Mouse (Mus musculus) stomach, embryonic 15.5 days (tissue): ENCODE measurements around the gene Galnt17. TPM values are rescaled to one million over a fixed set of nuclear protein-coding genes. Genes with fewer than 3 reads are reported as not detected.

Experiments
- ATAC-seq: fragments of 200-750 bp; cut with Nextera tagmentation; 2 replicates; pipeline ENCODE4 v1.8.0; 2017; ENCODE audit warnings: low read depth, moderate number of reproducible peaks, moderate TSS enrichment; ENCODE audit not compliant: insufficient read depth, low FRiP score
- H3K27ac ChIP-seq: fragments of 300-500 bp; sonication (generic); 2 replicates; pipeline ENCODE4 v1.5.1; 2015; ENCODE audit warnings: mild to moderate bottlenecking, inconsistent platforms
- H3K27me3 ChIP-seq: fragments of 300-500 bp; sonication (generic); replicated peaks from 2 replicates; pipeline ENCODE4 v1.6.1; 2015; ENCODE audit warnings: inconsistent platforms
- H3K36me3 ChIP-seq: fragments of 300-500 bp; sonication (generic); 2 replicates; pipeline ENCODE4 v1.6.1; 2015; ENCODE audit warnings: inconsistent platforms
- H3K4me1 ChIP-seq: fragments of 300-500 bp; sonication (generic); 2 replicates; pipeline ENCODE4 v1.6.1; 2015; ENCODE audit warnings: inconsistent platforms
- H3K4me2 ChIP-seq: fragments of 300-500 bp; sonication (generic); 2 replicates; pipeline ENCODE4 v1.6.1; 2015; ENCODE audit warnings: mild to moderate bottlenecking, inconsistent platforms
- H3K4me3 ChIP-seq: fragments of 300-500 bp; sonication (generic); replicated peaks from 2 replicates; pipeline ENCODE4 v1.5.1; 2015; ENCODE audit warnings: inconsistent platforms
- H3K9ac ChIP-seq: fragments of 300-500 bp; sonication (generic); 2 replicates; pipeline ENCODE4 v1.6.1; 2015; ENCODE audit warnings: inconsistent platforms
- H3K9me3 ChIP-seq: fragments of 300-500 bp; sonication (generic); 2 replicates; pipeline ENCODE4 v1.6.1; 2016; ENCODE audit warnings: inconsistent platforms
- WGBS: fragments of 180-500 bp; shearing (Covaris S2); methylation state at CpG from one replicate; pipeline ENCODE4 v1.1.7; 2015; 5-methylcytosine and 5-hydroxymethylcytosine counted together
- polyA plus RNA-seq: library from polyadenylated mRNA; unstranded; fragments of >200 nt; fragmentation: Nextera tagmentation; extraction: Ambion mirVana; gene quantifications from 2 replicates; pipeline ENCODE4 v1.2.1, GENCODE M21; 2015

Gene Galnt17
- polyA plus RNA-seq, 1 experiment from 2014 or later, result 1.6 TPM

DNA sequence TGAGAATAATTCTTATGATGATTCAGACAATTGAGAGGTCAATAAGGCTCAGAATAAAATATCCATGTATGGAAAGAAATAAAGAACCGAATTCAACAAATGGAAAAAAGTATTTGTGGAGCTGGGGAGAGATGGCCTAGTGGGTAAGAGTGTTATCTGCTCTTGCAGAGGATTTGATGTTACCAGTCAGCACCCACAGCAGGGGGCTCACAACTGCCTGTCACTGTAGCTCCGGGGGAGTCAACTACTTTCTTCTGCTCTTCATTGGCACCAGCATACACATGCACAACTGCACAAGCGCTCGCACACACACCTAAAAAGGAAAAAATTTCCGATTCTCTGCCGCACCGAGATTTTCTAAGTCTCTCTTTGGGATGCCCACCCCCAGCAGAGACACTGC is 130.4 kb downstream of the Galnt17 start:
- WGBS, result 57% methylated on average over 7 of the region's 7 CpGs
- no peaks in the 10 kb centered on the region for H3K27me3 ChIP-seq
- H3K4me2 ChIP-seq, result no peak overlapping the region
- no peaks in the 10 kb centered on the region for H3K36me3 ChIP-seq
- no peak for ATAC-seq
- H3K4me1 ChIP-seq, result no peaks in the 10 kb centered on the region
- no peak overlapping the region for H3K27ac ChIP-seq
- no peak overlapping the region for H3K9ac ChIP-seq
- no peaks in the 10 kb centered on the region for H3K9me3 ChIP-seq
- H3K4me3 ChIP-seq, result no peak overlapping the region

- no peak for ATAC-seq
- Histone ChIP-seq H3K36me3 (no peaks in the 10 kb centered on the region), H3K9me3 (no peaks in the 10 kb centered on the region), H3K4me3 (no peak overlapping the region), H3K9ac (no peak overlapping the region), H3K27ac (no peak overlapping the region), H3K4me2 (no peak overlapping the region), H3K27me3 (no peaks in the 10 kb centered on the region), H3K4me1 (no peaks in the 10 kb centered on the region)
- 40% methylated on average over 2 of the region's 2 CpGs for WGBS
Measured at GRCm38 (mm10) chr5:131177168-131177567, 131.1 kb downstream of the Galnt17 start.

DNA sequence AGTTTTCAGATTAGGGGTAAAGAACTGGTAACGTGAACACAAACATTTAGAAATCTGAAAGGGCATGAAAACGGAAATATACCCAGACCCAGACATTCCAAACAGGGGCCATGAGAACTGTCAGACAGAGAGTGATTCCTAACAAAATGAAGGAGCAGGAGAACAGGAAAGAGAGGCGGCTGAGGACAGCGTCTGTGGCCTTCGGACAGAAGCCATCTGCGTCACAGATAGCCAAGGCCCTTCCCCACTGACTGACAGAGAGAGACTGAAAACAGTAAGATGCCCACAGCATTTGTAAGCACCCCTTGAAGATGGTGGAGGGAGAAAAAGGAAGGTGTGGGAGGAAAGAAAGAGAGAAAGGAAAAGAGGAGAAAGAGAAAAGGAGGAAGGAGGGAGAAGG is 139.1 kb downstream of the Galnt17 start:
- Histone ChIP-seq H3K9ac (no peak overlapping the region), H3K36me3 (no peaks in the 10 kb centered on the region), H3K9me3 (no peaks in the 10 kb centered on the region), H3K27me3 (no peaks in the 10 kb centered on the region), H3K4me3 (no peak overlapping the region), H3K27ac (no peak overlapping the region), H3K4me2 (no peak overlapping the region), H3K4me1 (no peaks in the 10 kb centered on the region)
- ATAC-seq, result no peak
- WGBS, result 62% methylated on average over 6 of the region's 6 CpGs

DNA sequence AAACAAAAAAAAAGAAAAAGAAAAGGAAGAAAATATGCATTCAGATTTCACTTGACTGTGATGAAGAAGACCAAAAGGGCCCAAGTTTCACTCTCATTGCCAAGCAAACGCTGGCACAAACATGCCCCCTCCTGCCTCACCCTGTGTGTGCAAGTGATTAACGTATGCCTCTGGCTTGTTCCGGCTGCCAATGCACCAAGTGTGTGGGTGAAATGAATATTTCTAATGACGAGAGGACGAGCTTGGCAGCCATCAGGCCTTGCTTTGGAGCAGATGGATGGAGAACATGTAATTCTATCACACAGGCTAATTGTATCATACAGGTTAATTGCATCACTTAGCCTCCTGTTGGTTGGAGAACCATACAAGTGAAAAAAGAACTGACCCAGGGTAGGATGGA is 140.9 kb downstream of the Galnt17 start:
- no peak overlapping the region for H3K4me3 ChIP-seq
- WGBS, result 73% methylated on average over 5 of the region's 5 CpGs
- no peaks in the 10 kb centered on the region for H3K4me1 ChIP-seq
- no peak for ATAC-seq
- no peak overlapping the region for H3K27ac ChIP-seq
- H3K4me2 ChIP-seq, result no peak overlapping the region
- no peaks in the 10 kb centered on the region for H3K9me3 ChIP-seq
- no peaks in the 10 kb centered on the region for H3K36me3 ChIP-seq
- no peak overlapping the region for H3K9ac ChIP-seq
- H3K27me3 ChIP-seq, result no peaks in the 10 kb centered on the region

GRCm38 (mm10) chr5:131165681-131166080 is 142.6 kb downstream of the Galnt17 start:
- no peaks in the 10 kb centered on the region for H3K36me3 ChIP-seq
- no peak overlapping the region for H3K4me2 ChIP-seq
- WGBS, result 66% methylated on average over 7 of the region's 7 CpGs
- H3K4me3 ChIP-seq, result no peak overlapping the region
- H3K27me3 ChIP-seq, result no peaks in the 10 kb centered on the region
- H3K9ac ChIP-seq, result no peak overlapping the region
- no peaks in the 10 kb centered on the region for H3K9me3 ChIP-seq
- no peak overlapping the region for H3K27ac ChIP-seq
- ATAC-seq, result no peak
- no peaks in the 10 kb centered on the region for H3K4me1 ChIP-seq

DNA sequence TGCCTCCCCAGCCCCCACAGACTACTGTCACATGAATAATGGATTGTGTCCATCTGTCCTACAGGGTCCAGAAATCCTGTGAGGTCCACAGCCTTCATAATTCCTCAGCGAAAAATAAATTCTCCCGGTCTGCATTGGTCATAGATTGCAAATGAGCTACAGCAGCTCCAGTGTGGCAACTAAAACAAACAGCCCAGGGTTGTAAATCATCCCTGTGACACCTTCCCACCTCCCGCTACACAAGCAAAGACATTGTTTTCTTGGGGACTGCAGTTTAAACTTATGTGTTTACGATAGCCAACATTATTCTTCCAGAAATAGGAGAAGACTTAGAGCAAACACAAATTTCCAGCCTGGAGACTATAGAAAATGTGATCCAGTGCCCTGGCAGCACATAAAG is 150.4 kb downstream of the Galnt17 start:
- WGBS, result 11% methylated on average over 4 of the region's 4 CpGs
- H3K9me3 ChIP-seq, result no peaks in the 10 kb centered on the region
- H3K27me3 ChIP-seq, result no peaks in the 10 kb centered on the region
- no peak overlapping the region for H3K4me2 ChIP-seq
- no peak overlapping the region for H3K27ac ChIP-seq
- no peaks in the 10 kb centered on the region for H3K4me1 ChIP-seq
- no peak overlapping the region for H3K9ac ChIP-seq
- ATAC-seq, result no peak
- no peaks in the 10 kb centered on the region for H3K36me3 ChIP-seq
- H3K4me3 ChIP-seq, result no peak overlapping the region

GRCm38 (mm10) chr5:131156323-131156722 is 152.0 kb downstream of the Galnt17 start:
- Histone ChIP-seq H3K27me3 (no peaks in the 10 kb centered on the region), H3K4me1 (no peaks in the 10 kb centered on the region), H3K27ac (no peak overlapping the region), H3K4me3 (no peak overlapping the region), H3K9me3 (no peaks in the 10 kb centered on the region), H3K36me3 (no peaks in the 10 kb centered on the region), H3K9ac (no peak overlapping the region), H3K4me2 (no peak overlapping the region)
- no peak for ATAC-seq
- 76% methylated on average over 3 of the region's 3 CpGs for WGBS

DNA sequence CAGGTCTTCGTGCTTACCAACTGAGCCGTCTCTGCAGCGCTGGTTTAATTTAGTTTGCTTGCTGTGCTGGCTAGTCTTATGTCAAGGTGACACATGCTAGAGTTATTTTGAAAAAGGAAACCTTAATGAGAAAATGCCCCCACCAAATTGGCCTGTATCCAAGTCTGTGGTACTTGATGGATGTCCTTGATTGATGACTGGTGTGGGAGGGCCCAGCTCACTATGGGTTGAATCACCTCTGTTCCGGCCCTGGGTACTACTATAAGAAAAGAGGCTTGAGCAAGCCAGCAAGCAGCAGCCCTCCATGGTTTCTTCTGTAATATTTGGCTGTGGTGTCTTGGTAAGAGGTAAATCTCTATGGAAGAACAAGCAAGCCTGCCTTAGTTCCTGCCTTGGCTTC is 165.7 kb downstream of the Galnt17 start:
- H3K36me3 ChIP-seq, result no peaks in the 10 kb centered on the region
- no peak overlapping the region for H3K27ac ChIP-seq
- no peak overlapping the region for H3K4me3 ChIP-seq
- H3K9me3 ChIP-seq, result no peaks in the 10 kb centered on the region
- no peaks in the 10 kb centered on the region for H3K27me3 ChIP-seq
- no peak overlapping the region for H3K9ac ChIP-seq
- no peak for ATAC-seq
- H3K4me2 ChIP-seq, result no peak overlapping the region
- 39% methylated on average over 4 of the region's 4 CpGs for WGBS
- H3K4me1 ChIP-seq, result no peaks in the 10 kb centered on the region

DNA sequence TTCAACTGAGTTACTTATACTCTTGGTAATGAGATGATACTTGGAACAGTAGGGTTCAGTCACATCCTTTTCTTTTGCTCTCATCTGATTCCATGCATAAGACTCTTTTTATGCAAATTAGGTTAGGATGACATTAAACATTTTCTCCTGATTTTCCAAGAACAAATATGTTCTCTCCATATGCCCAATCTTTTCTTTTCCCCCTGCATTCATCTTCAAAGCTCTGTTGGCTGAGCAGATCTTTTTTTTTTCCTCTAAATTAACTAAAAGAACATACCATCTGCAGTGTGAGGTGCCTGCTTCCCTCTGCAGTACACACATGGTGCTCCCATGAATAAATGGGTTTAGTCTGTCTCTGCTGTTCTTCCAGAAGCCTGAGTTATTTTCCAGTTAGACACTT is 173.5 kb downstream of the Galnt17 start:
- no peak for ATAC-seq
- H3K4me1 ChIP-seq, result no peaks in the 10 kb centered on the region
- H3K9ac ChIP-seq, result no peak overlapping the region
- no peaks in the 10 kb centered on the region for H3K27me3 ChIP-seq
- no peaks in the 10 kb centered on the region for H3K36me3 ChIP-seq
- no peak overlapping the region for H3K4me3 ChIP-seq
- H3K9me3 ChIP-seq, result no peaks in the 10 kb centered on the region
- H3K27ac ChIP-seq, result no peak overlapping the region
- H3K4me2 ChIP-seq, result no peak overlapping the region

DNA sequence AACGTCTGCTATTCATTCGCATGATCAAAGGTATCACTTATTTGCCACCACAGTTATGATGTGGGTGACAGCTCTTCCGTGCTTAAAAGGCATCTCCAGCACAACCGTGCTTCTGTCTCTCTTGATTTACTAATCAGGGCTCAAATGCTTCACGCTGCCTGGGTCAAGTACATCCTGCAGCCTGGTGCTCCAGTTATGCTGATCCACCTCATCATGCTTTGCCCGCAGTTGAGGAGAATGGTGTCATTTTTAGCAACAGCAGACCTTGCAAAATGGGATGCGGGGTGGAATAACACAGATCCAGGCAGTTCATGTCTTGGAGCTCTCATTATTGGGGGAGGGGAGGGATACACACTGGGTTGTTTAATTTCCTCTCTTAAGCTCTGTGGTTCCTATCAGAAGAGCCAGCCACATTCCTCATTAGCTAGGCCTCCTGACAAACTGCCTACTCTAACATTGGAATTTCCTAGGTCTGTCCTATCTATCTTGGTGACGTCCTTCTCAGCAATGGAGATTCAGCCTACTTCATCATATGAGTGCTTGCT is 187.9 kb downstream of the Galnt17 start:
- H3K4me1 ChIP-seq, result no peaks in the 10 kb centered on the region
- WGBS, result 69% methylated on average over 8 of the region's 8 CpGs
- no peaks in the 10 kb centered on the region for H3K9me3 ChIP-seq
- no peak overlapping the region for H3K9ac ChIP-seq
- no peak overlapping the region for H3K27ac ChIP-seq
- H3K4me2 ChIP-seq, result no peak overlapping the region
- no peaks in the 10 kb centered on the region for H3K36me3 ChIP-seq
- no peak for ATAC-seq
- no peaks in the 10 kb centered on the region for H3K27me3 ChIP-seq
- no peak overlapping the region for H3K4me3 ChIP-seq

DNA sequence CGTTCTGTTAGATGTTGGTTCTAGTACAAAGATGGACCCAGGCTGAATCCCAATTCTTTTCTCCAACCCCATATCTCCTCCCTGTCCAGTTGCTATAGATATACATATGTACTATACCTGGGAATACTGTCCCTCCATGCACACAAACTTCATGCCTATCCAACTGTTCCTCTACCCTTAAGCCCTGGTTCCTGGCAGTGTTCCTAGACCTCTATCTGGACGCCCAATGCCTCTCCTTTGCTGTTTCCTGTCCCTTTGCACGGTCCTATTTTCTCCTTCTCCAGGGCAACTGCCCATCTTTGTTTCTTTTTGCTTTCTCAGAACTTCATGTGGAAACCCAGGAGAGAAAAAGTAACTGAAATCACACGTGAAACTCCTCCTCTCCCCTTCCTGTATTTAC is 188.4 kb downstream of the Galnt17 start:
- Histone ChIP-seq H3K9me3 (no peaks in the 10 kb centered on the region), H3K4me2 (no peak overlapping the region), H3K4me1 (no peaks in the 10 kb centered on the region), H3K4me3 (no peak overlapping the region), H3K36me3 (no peaks in the 10 kb centered on the region), H3K27me3 (no peaks in the 10 kb centered on the region), H3K27ac (no peak overlapping the region), H3K9ac (no peak overlapping the region)
- no peak for ATAC-seq
- 71% methylated on average over 4 of the region's 4 CpGs for WGBS

- no peaks in the 10 kb centered on the region for H3K4me1 ChIP-seq
- no peaks in the 10 kb centered on the region for H3K9me3 ChIP-seq
- H3K4me3 ChIP-seq, result no peak overlapping the region
- no peaks in the 10 kb centered on the region for H3K36me3 ChIP-seq
- no peak overlapping the region for H3K4me2 ChIP-seq
- 83% methylated on average over 5 of the region's 5 CpGs for WGBS
- no peaks in the 10 kb centered on the region for H3K27me3 ChIP-seq
- ATAC-seq, result no peak
- H3K27ac ChIP-seq, result no peak overlapping the region
- no peak overlapping the region for H3K9ac ChIP-seq
Measured at GRCm38 (mm10) chr5:131117391-131118040, 190.8 kb downstream of the Galnt17 start.
